8 mouse cellular contexts compared by ENCODE assay signal in the genomic region with DNA sequence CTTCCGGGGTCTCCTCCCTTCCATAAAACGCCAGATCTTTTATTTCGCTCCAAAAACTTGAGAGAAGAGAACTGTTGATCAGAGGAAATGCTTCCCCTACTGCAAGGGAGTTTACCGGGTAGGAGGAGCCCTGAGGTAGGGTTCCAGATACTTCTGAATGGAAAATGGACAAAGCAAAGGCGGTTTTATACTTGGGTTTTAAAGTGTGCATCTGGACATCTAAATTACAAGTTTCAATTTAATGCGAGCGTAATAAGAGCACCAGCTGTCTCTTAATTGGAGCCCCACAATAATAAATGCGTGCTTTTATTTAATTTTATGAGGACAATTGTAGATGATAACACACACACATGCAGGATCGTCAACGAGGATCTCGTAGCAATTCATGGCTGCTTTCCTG. TPM values are rescaled to one million over a fixed set of nuclear protein-coding genes. Genes with fewer than 3 reads are reported as not detected.
A peak's percentile ranks its signal among the peaks of the same experiment; 100 is the strongest.
DNase-seq lines count a peak whose midpoint lies in the region; ATAC-seq and TF ChIP-seq lines count a peak whose summit lies in the region.

A gene (minus strand): TSS at position 101 of the 400 bp plus-strand sequence.

- ATAC-seq in forebrain, embryonic 13.5 days = no peak
- no peak for ATAC-seq in liver, embryonic 15.5 days (ENCODE audit: insufficient read depth)

- H3K4me2 ChIP-seq in forebrain, embryonic 13.5 days = peak within 1 kb of the TSS; percentile 72
- H3K4me2 ChIP-seq in liver, embryonic 15.5 days = peak within 1 kb of the TSS; percentile 83

- no peaks in the 10 kb centered on the region for H3K36me3 ChIP-seq in forebrain, embryonic 13.5 days (ENCODE audit: poor library complexity, severe bottlenecking)
- H3K36me3 ChIP-seq in liver, embryonic 15.5 days (replicated peaks) = no peaks in the 10 kb centered on the region

- TF ChIP-seq CTCF in cerebellum, adult 2 months (IDR thresholded peaks at IDR 0.05; ENCODE audit: borderline replicate concordance, insufficient read depth, low read depth, low read length) = no peak

- DNase-seq in cerebellum, adult 2 months = no peak
- no peak for DNase-seq in cerebellum, postnatal 10 days
- DNase-seq in CD4-positive helper T cell, adult 2 months (ENCODE audit: low read depth, low spot score) = peak; percentile 11
- DNase-seq in urinary bladder, postnatal 36 days (ENCODE audit: low spot score in 2 of 2) = no peak
- DNase-seq in adrenal gland, adult (ENCODE audit: inconsistent age in 2 of 2, low spot score in 1 of 2) = no peak
- no peak for DNase-seq in yolk sac, embryonic 10.5 days (ENCODE audit: low spot score)

- H3K9me3 ChIP-seq in forebrain, embryonic 13.5 days (replicated peaks) = no peaks in the 10 kb centered on the region
- H3K9me3 ChIP-seq in liver, embryonic 15.5 days (replicated peaks) = no peaks in the 10 kb centered on the region

- H3K4me1 ChIP-seq in cerebellum, adult 2 months (ENCODE audit: control insufficient read depth, insufficient read depth, low read length) = no peaks in the 10 kb centered on the region
- no peaks in the 10 kb centered on the region for H3K4me1 ChIP-seq in forebrain, embryonic 13.5 days
- 0 out of 2 replicates have a peak, but pooled peaks cover 8% of the 10 kb centered on the region for H3K4me1 ChIP-seq in liver, embryonic 15.5 days (replicated peaks)

- H3K9ac ChIP-seq in forebrain, embryonic 13.5 days = peak within 1 kb of the TSS; percentile 57
- peak within 1 kb of the TSS; percentile 58 for H3K9ac ChIP-seq in liver, embryonic 15.5 days

- WGBS in cerebellum, adult 2 months = 33% methylated on average over 11 of the region's 11 CpGs
- 37% methylated on average over 11 of the region's 11 CpGs for WGBS in forebrain, embryonic 13.5 days
- WGBS in liver, embryonic 15.5 days (ENCODE audit: insufficient replicate concordance) = 36% methylated on average over 11 of the region's 11 CpGs

- H3K27ac ChIP-seq in cerebellum, adult 2 months (ENCODE audit: insufficient read depth, low read length) = no peak within 1 kb of the TSS
- no peak within 1 kb of the TSS; the same call in 1 of the 2 replicates for H3K27ac ChIP-seq in forebrain, embryonic 13.5 days
- H3K27ac ChIP-seq in liver, embryonic 15.5 days (replicated peaks) = peak within 1 kb of the TSS; percentile 78

- no peak for TF ChIP-seq POLR2A in cerebellum, adult 2 months (IDR thresholded peaks at IDR 0.05; ENCODE audit: borderline replicate concordance, insufficient read depth, low read length)

- no peaks in the 10 kb centered on the region; the same call in 1 of the 2 replicates for H3K27me3 ChIP-seq in cerebellum, adult 2 months (ENCODE audit: control insufficient read depth, insufficient read depth, low read length)
- no peaks in the 10 kb centered on the region; the same call in 1 of the 2 replicates for H3K27me3 ChIP-seq in forebrain, embryonic 13.5 days
- H3K27me3 ChIP-seq in liver, embryonic 15.5 days = peaks cover 23% of the 10 kb centered on the region

- H3K4me3 ChIP-seq in cerebellum, adult 2 months (replicated peaks; ENCODE audit: insufficient read depth, low read depth, low read length) = peak within 1 kb of the TSS; percentile 43
- H3K4me3 ChIP-seq in forebrain, embryonic 13.5 days = peak within 1 kb of the TSS; percentile 51
- H3K4me3 ChIP-seq in liver, embryonic 15.5 days (replicated peaks) = peak within 1 kb of the TSS; percentile 69

RNA-seq across cellular contexts. Expression of the gene that starts here (rescaled TPM):
- 0.08 and 0.10 TPM in 2 replicates for polyA plus RNA-seq in cerebellum, adult 2 months (2012; rRNA removed)
- 3.5 and 4.5 TPM in 2 replicates for polyA plus RNA-seq in forebrain, embryonic 13.5 days (2015; fragmentation: Nextera tagmentation; extraction: Ambion mirVana)
- polyA plus RNA-seq in liver, embryonic 15.5 days (2015; fragmentation: Nextera tagmentation; extraction: Ambion mirVana) = 5.4 and 5.7 TPM in 2 replicates
